Mouse (Mus musculus): ENCODE results near the gene Tmem159. TPM values are rescaled to one million over a fixed set of nuclear protein-coding genes. Genes with fewer than 3 reads are reported as not detected.

Tmem159 gene
- polyA plus RNA-seq (2011; ENCODE audit: insufficient read length, low read depth, missing spikeins), result 19.9 and 24.3 TPM in 2 replicates

- Histone ChIP-seq H3K4me1 (ENCODE audit: control insufficient read depth, insufficient read depth, low read length) (peaks cover 2% of the 10 kb centered on the region), H3K4me3 (ENCODE audit: insufficient read depth, low read length) (peak within 1 kb of the TSS; percentile 71), H3K27ac (ENCODE audit: insufficient read depth, low read length) (no peak within 1 kb of the TSS)
- TF ChIP-seq POLR2A (IDR thresholded peaks at IDR 0.05; ENCODE audit: low read depth, low read length), result peak; percentile 85
- TF ChIP-seq CTCF (IDR thresholded peaks at IDR 0.05; ENCODE audit: borderline replicate concordance, insufficient read depth, low read length), result no peak
Observed at GRCm38 (mm10) chr7:120102164-120102972, at the start of gene Tmem159. Gene Tmem159 (plus strand): TSS chr7:120102353.

GRCm38 (mm10) chr7:120054016-120054415, 48.1 kb upstream of the Tmem159 start:
- TF ChIP-seq POLR2A (IDR thresholded peaks at IDR 0.05; ENCODE audit: low read depth, low read length) (no peak), CTCF (IDR thresholded peaks at IDR 0.05; ENCODE audit: borderline replicate concordance, insufficient read depth, low read length) (no peak)

GRCm38 (mm10) chr7:120055479-120055878, 46.7 kb upstream of the Tmem159 start:
- TF ChIP-seq CTCF (IDR thresholded peaks at IDR 0.05; ENCODE audit: borderline replicate concordance, insufficient read depth, low read length) (no peak), POLR2A (IDR thresholded peaks at IDR 0.05; ENCODE audit: low read depth, low read length) (no peak)
- no peak overlapping the region for H3K4me3 ChIP-seq (ENCODE audit: insufficient read depth, low read length)
- H3K27ac ChIP-seq (ENCODE audit: insufficient read depth, low read length), result no peak overlapping the region
- H3K4me1 ChIP-seq (ENCODE audit: control insufficient read depth, insufficient read depth, low read length), result no peaks in the 10 kb centered on the region

More at GRCm38 (mm10) chr7:120054016-120054415, 48.1 kb upstream of the Tmem159 start:
- no peak overlapping the region for H3K27ac ChIP-seq (ENCODE audit: insufficient read depth, low read length)
- no peak overlapping the region for H3K4me3 ChIP-seq (ENCODE audit: insufficient read depth, low read length)
- H3K4me1 ChIP-seq (ENCODE audit: control insufficient read depth, insufficient read depth, low read length), result no peaks in the 10 kb centered on the region

GRCm38 (mm10) chr7:120064045-120064444, 38.1 kb upstream of the Tmem159 start:
- no peak overlapping the region for H3K27ac ChIP-seq (ENCODE audit: insufficient read depth, low read length)
- no peak for TF ChIP-seq CTCF (IDR thresholded peaks at IDR 0.05; ENCODE audit: borderline replicate concordance, insufficient read depth, low read length)
- TF ChIP-seq POLR2A (IDR thresholded peaks at IDR 0.05; ENCODE audit: low read depth, low read length), result no peak
- H3K4me1 ChIP-seq (ENCODE audit: control insufficient read depth, insufficient read depth, low read length), result no peaks in the 10 kb centered on the region
- no peak overlapping the region for H3K4me3 ChIP-seq (ENCODE audit: insufficient read depth, low read length)

GRCm38 (mm10) chr7:120068114-120068513, 34.0 kb upstream of the Tmem159 start:
- TF ChIP-seq CTCF (IDR thresholded peaks at IDR 0.05; ENCODE audit: borderline replicate concordance, insufficient read depth, low read length) (no peak), POLR2A (IDR thresholded peaks at IDR 0.05; ENCODE audit: low read depth, low read length) (no peak)
- H3K4me3 ChIP-seq (ENCODE audit: insufficient read depth, low read length), result no peak overlapping the region
- no peaks in the 10 kb centered on the region for H3K4me1 ChIP-seq (ENCODE audit: control insufficient read depth, insufficient read depth, low read length)
- no peak overlapping the region for H3K27ac ChIP-seq (ENCODE audit: insufficient read depth, low read length)

GRCm38 (mm10) chr7:120069164-120069563, 33.0 kb upstream of the Tmem159 start:
- Histone ChIP-seq H3K4me1 (ENCODE audit: control insufficient read depth, insufficient read depth, low read length) (no peaks in the 10 kb centered on the region), H3K27ac (ENCODE audit: insufficient read depth, low read length) (no peak overlapping the region), H3K4me3 (ENCODE audit: insufficient read depth, low read length) (no peak overlapping the region)
- no peak for TF ChIP-seq POLR2A (IDR thresholded peaks at IDR 0.05; ENCODE audit: low read depth, low read length)
- TF ChIP-seq CTCF (IDR thresholded peaks at IDR 0.05; ENCODE audit: borderline replicate concordance, insufficient read depth, low read length), result no peak

GRCm38 (mm10) chr7:120080177-120080576, 22.0 kb upstream of the Tmem159 start:
- TF ChIP-seq POLR2A (IDR thresholded peaks at IDR 0.05; ENCODE audit: low read depth, low read length), result no peak
- TF ChIP-seq CTCF (IDR thresholded peaks at IDR 0.05; ENCODE audit: borderline replicate concordance, insufficient read depth, low read length), result no peak
- H3K27ac ChIP-seq (ENCODE audit: insufficient read depth, low read length), result no peak overlapping the region
- no peak overlapping the region for H3K4me3 ChIP-seq (ENCODE audit: insufficient read depth, low read length)
- no peaks in the 10 kb centered on the region for H3K4me1 ChIP-seq (ENCODE audit: control insufficient read depth, insufficient read depth, low read length)

GRCm38 (mm10) chr7:120093033-120093432, 9.1 kb upstream of the Tmem159 start:
- Histone ChIP-seq H3K27ac (ENCODE audit: insufficient read depth, low read length) (no peak overlapping the region), H3K4me1 (ENCODE audit: control insufficient read depth, insufficient read depth, low read length) (no peaks in the 10 kb centered on the region), H3K4me3 (ENCODE audit: insufficient read depth, low read length) (no peak overlapping the region)
- TF ChIP-seq CTCF (IDR thresholded peaks at IDR 0.05; ENCODE audit: borderline replicate concordance, insufficient read depth, low read length), result no peak
- TF ChIP-seq POLR2A (IDR thresholded peaks at IDR 0.05; ENCODE audit: low read depth, low read length), result no peak

GRCm38 (mm10) chr7:120094216-120094615, 7.9 kb upstream of the Tmem159 start:
- no peak for TF ChIP-seq POLR2A (IDR thresholded peaks at IDR 0.05; ENCODE audit: low read depth, low read length)
- no peak for TF ChIP-seq CTCF (IDR thresholded peaks at IDR 0.05; ENCODE audit: borderline replicate concordance, insufficient read depth, low read length)
- no peak overlapping the region for H3K27ac ChIP-seq (ENCODE audit: insufficient read depth, low read length)
- no peak overlapping the region for H3K4me3 ChIP-seq (ENCODE audit: insufficient read depth, low read length)
- H3K4me1 ChIP-seq (ENCODE audit: control insufficient read depth, insufficient read depth, low read length), result no peaks in the 10 kb centered on the region

- Histone ChIP-seq H3K4me3 (ENCODE audit: insufficient read depth, low read length) (no peak within 1 kb of the TSS), H3K4me1 (ENCODE audit: control insufficient read depth, insufficient read depth, low read length) (no peaks in the 10 kb centered on the region), H3K27ac (ENCODE audit: insufficient read depth, low read length) (no peak within 1 kb of the TSS)
- TF ChIP-seq CTCF (IDR thresholded peaks at IDR 0.05; ENCODE audit: borderline replicate concordance, insufficient read depth, low read length) (no peak), POLR2A (IDR thresholded peaks at IDR 0.05; ENCODE audit: low read depth, low read length) (no peak)
Observed at GRCm38 (mm10) chr7:120095180-120095579, 7.0 kb upstream of the Tmem159 start, which contains the start of gene Dnah3. Gene Dnah3 (minus strand): TSS chr7:120095280.

Measured in embryonic fibroblast, embryonic 13.5 days (primary cell).